ENCODE assay signal across 9 mouse cellular contexts in genomic region chr7:45709677-45710355, GRCm38 (mm10). TPM values are rescaled to one million over a fixed set of nuclear protein-coding genes. Genes with fewer than 3 reads are reported as not detected.
DNase-seq lines count a peak whose midpoint lies in the region; ATAC-seq and TF ChIP-seq lines count a peak whose summit lies in the region.
"Had no signal": no experiment of that assay in that cellular context is flagged by ENCODE, and none has a peak within 500 bp of the region (broad histone marks: within the 10 kb centered on the region; RNA-seq: fewer than 3 reads in every experiment).

No protein-coding gene starts in this region.

- H3K9ac ChIP-seq in hindbrain, embryonic 13.5 days: peak overlapping the region; percentile 80
- H3K9ac ChIP-seq in midbrain, postnatal 0 days (replicated peaks; ENCODE audit: low read length, poor library complexity, severe bottlenecking): no peak overlapping the region
- no peak overlapping the region for H3K9ac ChIP-seq in liver, embryonic 12.5 days
- H3K9ac ChIP-seq: heart, embryonic 13.5 days had no signal

- H3K9me3 ChIP-seq in hindbrain, embryonic 13.5 days: no peaks in the 10 kb centered on the region
- no peaks in the 10 kb centered on the region for H3K9me3 ChIP-seq in midbrain, postnatal 0 days (ENCODE audit: low read length)
- H3K9me3 ChIP-seq in liver, embryonic 12.5 days (replicated peaks): no peaks in the 10 kb centered on the region
- H3K9me3 ChIP-seq: heart, embryonic 13.5 days had no signal

- ATAC-seq in hindbrain, embryonic 13.5 days (ENCODE audit: low FRiP score): no peak
- ATAC-seq in midbrain, postnatal 0 days (ENCODE audit: low FRiP score): no peak
- no peak for ATAC-seq in liver, embryonic 12.5 days

- H3K27ac ChIP-seq in layer of hippocampus, adult 2 months: peak overlapping the region; percentile 99
- no peak overlapping the region for H3K27ac ChIP-seq in embryonic fibroblast, embryonic 13.5 days (ENCODE audit: insufficient read depth, low read length)
- peak overlapping the region; percentile 75 for H3K27ac ChIP-seq in hindbrain, embryonic 13.5 days
- H3K27ac ChIP-seq in midbrain, postnatal 0 days (ENCODE audit: low read depth, low read length): peak overlapping the region; percentile 69
- no peak overlapping the region; the same call in 1 of the 2 replicates for H3K27ac ChIP-seq in liver, embryonic 12.5 days
- H3K27ac ChIP-seq: heart, embryonic 13.5 days had no signal

- H3K4me1 ChIP-seq in embryonic fibroblast, embryonic 13.5 days (ENCODE audit: control insufficient read depth, insufficient read depth, low read length): peaks cover 8% of the 10 kb centered on the region
- H3K4me1 ChIP-seq in hindbrain, embryonic 13.5 days (replicated peaks): peaks cover 76% of the 10 kb centered on the region
- H3K4me1 ChIP-seq in midbrain, postnatal 0 days (ENCODE audit: insufficient read depth, low read length): peaks cover 32% of the 10 kb centered on the region
- peaks cover 66% of the 10 kb centered on the region for H3K4me1 ChIP-seq in liver, embryonic 12.5 days

- WGBS in hindbrain, embryonic 13.5 days: 66% methylated on average over 14 of the region's 14 CpGs
- WGBS in midbrain, postnatal 0 days: 61% methylated on average over 14 of the region's 14 CpGs
- 76% methylated on average over 14 of the region's 14 CpGs for WGBS in liver, embryonic 12.5 days (ENCODE audit: insufficient replicate concordance)

- no peaks in the 10 kb centered on the region for H3K27me3 ChIP-seq in hindbrain, embryonic 13.5 days
- H3K27me3 ChIP-seq in midbrain, postnatal 0 days (ENCODE audit: insufficient read depth, low read length): no peaks in the 10 kb centered on the region
- H3K27me3 ChIP-seq in liver, embryonic 12.5 days (replicated peaks): no peaks in the 10 kb centered on the region
- H3K27me3 ChIP-seq: heart, embryonic 13.5 days had no signal

- DNase-seq in layer of hippocampus, adult 2 months (ENCODE audit: low spot score in 2 of 2): no peak
- no peak for DNase-seq in layer of hippocampus, adult 18-20 months (ENCODE audit: low spot score in 2 of 2)
- DNase-seq in midbrain, postnatal 0 days (ENCODE audit: low spot score): no peak
- DNase-seq in ovary, adult 18-20 months (ENCODE audit: low spot score): no peak
- DNase-seq: right cerebral cortex, postnatal 4 days had no signal

- no peak overlapping the region; the same call in 1 of the 2 replicates for H3K4me3 ChIP-seq in layer of hippocampus, adult 2 months
- H3K4me3 ChIP-seq in embryonic fibroblast, embryonic 13.5 days (ENCODE audit: insufficient read depth, low read length): no peak overlapping the region
- H3K4me3 ChIP-seq in hindbrain, embryonic 13.5 days: no peak overlapping the region
- no peak overlapping the region for H3K4me3 ChIP-seq in midbrain, postnatal 0 days (ENCODE audit: low read depth, low read length)
- H3K4me3 ChIP-seq in liver, embryonic 12.5 days: no peak overlapping the region
- H3K4me3 ChIP-seq: heart, embryonic 13.5 days had no signal

- 0 out of 2 replicates have a peak overlapping the region, but pooled peaks have one; percentile 97 for H3K4me2 ChIP-seq in hindbrain, embryonic 13.5 days
- peak overlapping the region; percentile 15 for H3K4me2 ChIP-seq in midbrain, postnatal 0 days (ENCODE audit: low read depth, low read length, poor library complexity, severe bottlenecking)
- H3K4me2 ChIP-seq in liver, embryonic 12.5 days: no peak overlapping the region
- H3K4me2 ChIP-seq: heart, embryonic 13.5 days had no signal

- no peak for TF ChIP-seq CTCF in layer of hippocampus, adult 2 months (conservative IDR thresholded peaks at IDR 0.05)
- no peak for TF ChIP-seq CTCF in embryonic fibroblast, embryonic 13.5 days (IDR thresholded peaks at IDR 0.05; ENCODE audit: borderline replicate concordance, insufficient read depth, low read length)
- no peak for TF ChIP-seq CTCF in midbrain, postnatal 0 days (IDR thresholded peaks at IDR 0.05)

- H3K36me3 ChIP-seq in hindbrain, embryonic 13.5 days: peaks cover 40% of the 10 kb centered on the region
- H3K36me3 ChIP-seq in midbrain, postnatal 0 days (ENCODE audit: insufficient read depth, low read length): peaks cover 32% of the 10 kb centered on the region
- H3K36me3 ChIP-seq in liver, embryonic 12.5 days: peaks cover 48% of the 10 kb centered on the region

- peak; percentile 34; the same call in 1 of the 2 replicates for TF ChIP-seq POLR2A in embryonic fibroblast, embryonic 13.5 days (IDR thresholded peaks at IDR 0.05; ENCODE audit: low read depth, low read length)

RNA-seq across cellular contexts. Expression of gene Dbp, which starts 4.9 kb away (rescaled TPM):
- total RNA-seq in layer of hippocampus, adult 2 months (2021): 10 to 100 TPM; 69.2 to 72.8 TPM
- total RNA-seq in layer of hippocampus, adult 18-20 months (2021): 10 to 100 TPM; 47.6 to 50.2 TPM
- 15.9 and 17.0 TPM in 2 replicates for polyA plus RNA-seq in embryonic fibroblast, embryonic 13.5 days (2011; ENCODE audit: insufficient read length, low read depth, missing spikeins)
- 2.9 and 3.6 TPM in 2 replicates for polyA plus RNA-seq in hindbrain, embryonic 13.5 days (2015; fragmentation: Nextera tagmentation; extraction: Ambion mirVana)
- total RNA-seq in midbrain, postnatal 0 days (2014; rRNA removed): 8.4 and 9.6 TPM in 2 replicates
- 4.6 and 4.8 TPM in 2 replicates for polyA plus RNA-seq in midbrain, postnatal 0 days (2015; fragmentation: Nextera tagmentation; extraction: Ambion mirVana)
- 1.1 and 1.8 TPM in 2 replicates for polyA plus RNA-seq in liver, embryonic 12.5 days (2016; fragmentation: Nextera tagmentation; extraction: Ambion mirVana)

RNA-seq across cellular contexts. Expression of gene Rpl18, which starts 5.4 kb away (rescaled TPM):
- 100 to 1,000 TPM; 342 to 353 TPM for total RNA-seq in layer of hippocampus, adult 2 months (2021)
- total RNA-seq in layer of hippocampus, adult 18-20 months (2021): 100 to 1,000 TPM; 359 to 364 TPM
- polyA plus RNA-seq in embryonic fibroblast, embryonic 13.5 days (2011; ENCODE audit: insufficient read length, low read depth, missing spikeins): 1,118 and 1,143 TPM in 2 replicates
- polyA plus RNA-seq in hindbrain, embryonic 13.5 days (2015; fragmentation: Nextera tagmentation; extraction: Ambion mirVana): 626 and 633 TPM in 2 replicates
- 801 and 989 TPM in 2 replicates for total RNA-seq in midbrain, postnatal 0 days (2014; rRNA removed)
- 473 and 492 TPM in 2 replicates for polyA plus RNA-seq in midbrain, postnatal 0 days (2015; fragmentation: Nextera tagmentation; extraction: Ambion mirVana)
- 892 and 939 TPM in 2 replicates for polyA plus RNA-seq in liver, embryonic 12.5 days (2016; fragmentation: Nextera tagmentation; extraction: Ambion mirVana)

RNA-seq across cellular contexts. Expression of gene Sphk2, which starts 8.0 kb away (rescaled TPM):
- 10 to 100 TPM; 32.3 to 35.8 TPM for total RNA-seq in layer of hippocampus, adult 2 months (2021)
- 10 to 100 TPM; 35.8 to 37.2 TPM for total RNA-seq in layer of hippocampus, adult 18-20 months (2021)
- polyA plus RNA-seq in embryonic fibroblast, embryonic 13.5 days (2011; ENCODE audit: insufficient read length, low read depth, missing spikeins): 19.0 and 19.1 TPM in 2 replicates
- 24.1 and 25.0 TPM in 2 replicates for polyA plus RNA-seq in hindbrain, embryonic 13.5 days (2015; fragmentation: Nextera tagmentation; extraction: Ambion mirVana)
- 22.4 and 23.5 TPM in 2 replicates for total RNA-seq in midbrain, postnatal 0 days (2014; rRNA removed)
- polyA plus RNA-seq in midbrain, postnatal 0 days (2015; fragmentation: Nextera tagmentation; extraction: Ambion mirVana): 15.8 and 18.1 TPM in 2 replicates
- 14.8 and 16.1 TPM in 2 replicates for polyA plus RNA-seq in liver, embryonic 12.5 days (2016; fragmentation: Nextera tagmentation; extraction: Ambion mirVana)

RNA-seq across cellular contexts. Expression of gene Car11, which starts 10.2 kb away (rescaled TPM):
- total RNA-seq in layer of hippocampus, adult 2 months (2021): 100 to 1,000 TPM; 184 to 211 TPM
- 100 to 1,000 TPM; 182 TPM for total RNA-seq in layer of hippocampus, adult 18-20 months (2021)
- 6.6 and 6.8 TPM in 2 replicates for polyA plus RNA-seq in embryonic fibroblast, embryonic 13.5 days (2011; ENCODE audit: insufficient read length, low read depth, missing spikeins)
- 38.5 and 41.6 TPM in 2 replicates for polyA plus RNA-seq in hindbrain, embryonic 13.5 days (2015; fragmentation: Nextera tagmentation; extraction: Ambion mirVana)
- total RNA-seq in midbrain, postnatal 0 days (2014; rRNA removed): 118 and 130 TPM in 2 replicates
- polyA plus RNA-seq in midbrain, postnatal 0 days (2015; fragmentation: Nextera tagmentation; extraction: Ambion mirVana): 107 and 114 TPM in 2 replicates
- polyA plus RNA-seq in liver, embryonic 12.5 days (2016; fragmentation: Nextera tagmentation; extraction: Ambion mirVana): 0.93 and 1.0 TPM in 2 replicates

RNA-seq across cellular contexts. Expression of gene Fam83e, which starts 11.2 kb away (rescaled TPM):
- total RNA-seq in layer of hippocampus, adult 2 months (2021): under 1 TPM; 0.27 to 0.33 TPM
- under 1 TPM; 0.25 to 0.27 TPM for total RNA-seq in layer of hippocampus, adult 18-20 months (2021)
- polyA plus RNA-seq in embryonic fibroblast, embryonic 13.5 days (2011; ENCODE audit: insufficient read length, low read depth, missing spikeins): not detected in 2 replicates
- polyA plus RNA-seq in hindbrain, embryonic 13.5 days (2015; fragmentation: Nextera tagmentation; extraction: Ambion mirVana): 0.48 and 0.83 TPM in 2 replicates
- total RNA-seq in midbrain, postnatal 0 days (2014; rRNA removed): 0.14 TPM in 1 of 2 replicates, not detected in the other
- 0.16 and 0.25 TPM in 2 replicates for polyA plus RNA-seq in midbrain, postnatal 0 days (2015; fragmentation: Nextera tagmentation; extraction: Ambion mirVana)
- 0.67 and 0.81 TPM in 2 replicates for polyA plus RNA-seq in liver, embryonic 12.5 days (2016; fragmentation: Nextera tagmentation; extraction: Ambion mirVana)

Comparison
In these comparisons a context has a peak if more than half of its experiments do, and no peak if none do; other contexts are left out.
1. H3K27ac ChIP-seq: peak in layer of hippocampus, adult 2 months (single experiment), hindbrain, embryonic 13.5 days (single experiment) and midbrain, postnatal 0 days (single experiment); none in embryonic fibroblast, embryonic 13.5 days (single experiment) and liver, embryonic 12.5 days (single experiment).